Mouse (Mus musculus): ENCODE results near the gene Pfkfb3.

Gene Pfkfb3

GRCm38 (mm10) chr2:11553471-11554400, at the start of gene Pfkfb3:
Pfkfb3 (minus strand) TSS chr2:11554077.
- DNase-seq (ENCODE audit: extremely low read depth, insufficient read length, low spot score): no peak

GRCm38 (mm10) chr2:11602506-11603489, 48.9 kb upstream of the Pfkfb3 start:
- DNase-seq (ENCODE audit: extremely low read depth, insufficient read length, low spot score): peak; percentile 89

GRCm38 (mm10) chr2:11601795-11602194, 47.9 kb upstream of the Pfkfb3 start:
- DNase-seq (ENCODE audit: extremely low read depth, insufficient read length, low spot score): no peak

- no peak for DNase-seq (ENCODE audit: extremely low read depth, insufficient read length, low spot score)
Observed at GRCm38 (mm10) chr2:11597906-11598305, 44.0 kb upstream of the Pfkfb3 start.

GRCm38 (mm10) chr2:11596690-11597089, 42.8 kb upstream of the Pfkfb3 start:
- DNase-seq (ENCODE audit: extremely low read depth, insufficient read length, low spot score): no peak

- no peak for DNase-seq (ENCODE audit: extremely low read depth, insufficient read length, low spot score)
Observed at GRCm38 (mm10) chr2:11587996-11588395, 34.1 kb upstream of the Pfkfb3 start.

GRCm38 (mm10) chr2:11579399-11579798, 25.5 kb upstream of the Pfkfb3 start:
- no peak for DNase-seq (ENCODE audit: extremely low read depth, insufficient read length, low spot score)

GRCm38 (mm10) chr2:11578187-11578586, 24.3 kb upstream of the Pfkfb3 start:
- DNase-seq (ENCODE audit: extremely low read depth, insufficient read length, low spot score): no peak

- no peak for DNase-seq (ENCODE audit: extremely low read depth, insufficient read length, low spot score)
Observed at GRCm38 (mm10) chr2:11573684-11574083, 19.8 kb upstream of the Pfkfb3 start.

- no peak for DNase-seq (ENCODE audit: extremely low read depth, insufficient read length, low spot score)
Observed at GRCm38 (mm10) chr2:11571004-11571535, 17.2 kb upstream of the Pfkfb3 start.

- no peak for DNase-seq (ENCODE audit: extremely low read depth, insufficient read length, low spot score)
Observed at GRCm38 (mm10) chr2:11568471-11568870, 14.6 kb upstream of the Pfkfb3 start.

- no peak for DNase-seq (ENCODE audit: extremely low read depth, insufficient read length, low spot score)
Observed at GRCm38 (mm10) chr2:11567781-11568362, 14.0 kb upstream of the Pfkfb3 start.

GRCm38 (mm10) chr2:11566898-11567297, 13.0 kb upstream of the Pfkfb3 start:
- DNase-seq (ENCODE audit: extremely low read depth, insufficient read length, low spot score): no peak

GRCm38 (mm10) chr2:11566241-11566640, 12.4 kb upstream of the Pfkfb3 start:
- DNase-seq (ENCODE audit: extremely low read depth, insufficient read length, low spot score): no peak

GRCm38 (mm10) chr2:11564768-11565167, 10.9 kb upstream of the Pfkfb3 start:
- no peak for DNase-seq (ENCODE audit: extremely low read depth, insufficient read length, low spot score)

- DNase-seq (ENCODE audit: extremely low read depth, insufficient read length, low spot score): no peak
Observed at GRCm38 (mm10) chr2:11563256-11563655, 9.4 kb upstream of the Pfkfb3 start.

GRCm38 (mm10) chr2:11558654-11559053, 4.8 kb upstream of the Pfkfb3 start:
- DNase-seq (ENCODE audit: extremely low read depth, insufficient read length, low spot score): no peak

GRCm38 (mm10) chr2:11557244-11557643, 3.4 kb upstream of the Pfkfb3 start:
- DNase-seq (ENCODE audit: extremely low read depth, insufficient read length, low spot score): no peak

- DNase-seq (ENCODE audit: extremely low read depth, insufficient read length, low spot score): no peak
Observed at GRCm38 (mm10) chr2:11555316-11555715, 1.4 kb upstream of the Pfkfb3 start.

GRCm38 (mm10) chr2:11552966-11553451, 868 bp downstream of the Pfkfb3 start:
- no peak for DNase-seq (ENCODE audit: extremely low read depth, insufficient read length, low spot score)

Measured in 3134 (cell line).